Mouse (Mus musculus): ENCODE data around the gene Spaca7. TPM values are rescaled to one million over a fixed set of nuclear protein-coding genes. Genes with fewer than 3 reads are reported as not detected.
"Not testable (repeated sequence)": the region's sequence is repeated elsewhere in the genome, so short reads cannot be mapped to it uniquely, and the experiment has no call there.

The Spaca7 gene
- polyA plus RNA-seq (2017; shearing (Covaris generic)): not detected

DNA sequence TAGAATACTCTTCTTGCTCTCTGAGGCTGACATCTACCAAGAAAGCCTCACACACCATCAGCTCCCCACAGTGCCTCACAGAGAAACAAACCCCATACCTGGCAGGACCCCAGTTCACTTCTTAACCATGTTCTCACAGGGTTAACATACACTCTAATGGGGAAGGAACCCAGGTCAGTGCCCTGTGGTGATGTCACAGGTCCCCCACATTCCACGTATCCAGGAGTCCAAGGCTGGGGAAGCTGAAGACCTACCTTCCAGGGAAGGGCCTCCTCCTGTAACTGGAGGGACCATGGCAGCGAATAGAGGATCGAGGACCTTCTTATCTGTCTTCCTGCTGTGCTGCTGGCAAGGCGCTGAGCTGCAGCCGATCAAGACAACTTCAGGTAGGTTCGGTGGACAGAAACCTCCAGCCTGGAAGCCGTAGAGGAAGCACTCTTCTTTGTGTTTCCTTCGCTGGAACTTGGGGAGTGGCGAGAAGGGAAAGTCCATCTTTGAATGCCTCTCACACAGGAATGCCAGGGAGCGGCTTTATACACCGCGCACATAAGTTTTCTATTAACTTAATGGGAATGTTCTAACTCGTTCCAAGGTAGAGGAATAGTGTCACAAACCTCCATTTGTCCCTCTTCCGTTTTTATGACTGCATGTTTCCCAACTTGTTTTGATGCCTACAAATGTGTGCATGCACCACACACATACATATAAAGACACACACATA lies at the start of gene Spaca7:
Spaca7 (plus strand) TSS at position 216 of the 721 bp plus-strand sequence.
- ATAC-seq: no peak

DNA sequence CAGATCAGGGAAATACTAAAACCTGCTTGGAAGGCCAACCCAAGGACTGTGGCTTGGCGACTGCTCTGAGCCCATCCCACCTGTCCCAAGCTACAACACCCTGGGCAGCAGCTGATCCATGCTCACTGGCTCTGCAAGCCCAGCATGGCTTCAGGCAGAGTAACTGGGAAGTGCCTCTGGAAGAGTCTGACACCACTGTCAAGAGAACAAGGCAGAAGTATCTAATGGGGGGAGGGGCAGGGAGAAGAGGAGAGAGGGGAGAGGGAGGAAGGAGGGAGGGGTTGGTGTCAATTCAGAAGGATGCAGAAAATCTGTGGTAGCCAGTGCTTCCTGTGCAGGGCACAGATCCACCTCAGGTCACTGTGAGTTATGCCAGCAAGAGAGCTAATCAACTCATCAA lies 48.5 kb upstream of the Spaca7 start:
- no peak for ATAC-seq

DNA sequence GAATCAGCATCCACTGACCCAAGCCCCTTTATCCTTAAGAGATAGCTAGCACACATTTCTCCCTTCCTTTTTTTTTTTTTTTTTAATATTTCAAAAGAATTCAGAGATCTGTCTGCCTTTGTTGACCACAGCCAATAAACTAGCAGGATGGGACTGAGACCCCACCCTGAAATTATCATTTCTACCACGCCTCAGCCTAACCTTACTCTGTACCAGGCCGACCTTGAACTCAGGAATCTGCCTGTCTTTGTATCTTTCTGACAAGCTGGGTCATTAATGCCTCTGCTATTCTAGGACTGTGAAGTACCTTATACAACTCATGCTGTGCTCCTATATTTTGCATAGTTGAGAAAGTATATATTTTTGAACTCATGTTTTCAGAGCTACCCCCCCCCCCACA lies 44.2 kb upstream of the Spaca7 start:
- ATAC-seq: no peak

DNA sequence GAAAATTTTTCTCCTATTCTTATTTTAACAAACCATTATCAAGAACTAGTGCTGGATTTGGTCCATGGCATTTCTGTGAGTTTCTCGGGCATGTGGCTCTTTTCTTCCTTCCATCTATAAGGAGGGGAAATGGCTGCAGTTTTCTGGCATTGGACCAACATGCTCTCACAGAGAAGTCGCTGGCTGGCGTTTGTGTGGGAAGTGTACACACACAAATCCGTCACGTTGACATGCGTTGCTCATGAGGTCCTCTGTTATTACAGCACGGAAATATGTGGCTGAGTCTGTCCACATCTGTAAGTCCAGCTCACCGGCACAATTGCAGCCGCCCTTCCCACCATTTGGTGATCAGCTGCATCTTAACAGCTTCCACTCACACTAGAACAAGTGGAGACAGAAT lies 37.2 kb upstream of the Spaca7 start:
- no peak for ATAC-seq

DNA sequence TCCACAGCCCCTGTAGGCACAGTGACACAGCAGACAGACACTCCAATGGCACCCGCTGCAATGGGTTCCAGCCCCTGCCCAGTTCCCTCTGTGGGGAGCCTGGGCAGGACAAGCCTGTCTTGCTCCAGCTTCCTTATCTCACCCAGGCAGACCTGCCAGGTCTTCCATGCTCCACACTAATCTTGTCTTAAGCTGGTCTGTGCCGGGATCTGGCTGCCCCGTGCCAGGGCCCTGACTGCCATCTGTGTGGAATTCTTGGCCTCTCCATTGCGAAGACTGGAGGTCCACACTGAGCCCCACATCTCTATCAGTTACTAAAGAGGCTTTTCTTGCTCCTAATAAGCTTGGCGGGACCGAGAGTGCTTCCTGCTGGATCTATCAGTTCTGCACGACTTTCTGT lies 36.5 kb upstream of the Spaca7 start:
- ATAC-seq: no peak

DNA sequence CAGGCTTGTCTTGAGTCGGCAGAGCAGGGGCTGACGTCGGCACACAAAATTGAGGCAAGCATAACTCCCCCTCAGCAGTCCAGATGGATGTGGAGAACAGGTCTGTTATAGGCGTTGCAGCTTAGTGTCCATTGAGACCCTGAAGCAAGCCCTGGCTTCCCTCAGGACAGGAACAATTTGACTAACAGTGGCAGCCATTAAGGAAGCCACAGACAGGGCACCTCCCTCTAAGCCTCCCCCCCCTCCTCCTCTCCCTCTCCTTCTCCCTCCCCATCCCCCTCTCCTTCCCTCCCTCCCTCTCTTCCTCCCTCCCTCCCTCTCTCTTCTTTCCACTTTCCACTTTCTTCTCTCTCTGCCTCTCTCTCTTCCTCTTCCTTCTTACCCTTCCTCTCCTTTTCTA lies 27.6 kb upstream of the Spaca7 start:
- ATAC-seq: no peak

DNA sequence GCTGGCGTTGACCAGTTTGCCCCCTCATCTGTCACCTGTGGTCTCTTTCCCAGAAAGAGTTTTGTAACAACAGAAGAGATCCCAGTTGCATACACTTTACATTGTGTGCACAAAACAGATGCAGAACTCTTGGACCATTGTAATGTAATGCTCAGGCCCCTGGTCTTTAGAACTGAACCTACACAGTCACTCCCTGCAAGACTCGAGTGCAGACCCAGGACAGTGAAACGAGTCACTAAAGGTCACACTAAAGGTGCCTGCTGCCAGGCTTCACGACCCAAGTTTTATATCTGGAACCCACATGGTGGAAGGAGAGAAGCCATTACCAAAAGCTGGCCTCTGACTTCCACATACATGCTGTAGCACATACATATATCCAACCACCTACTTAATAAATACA lies 27.2 kb upstream of the Spaca7 start:
- no peak for ATAC-seq

DNA sequence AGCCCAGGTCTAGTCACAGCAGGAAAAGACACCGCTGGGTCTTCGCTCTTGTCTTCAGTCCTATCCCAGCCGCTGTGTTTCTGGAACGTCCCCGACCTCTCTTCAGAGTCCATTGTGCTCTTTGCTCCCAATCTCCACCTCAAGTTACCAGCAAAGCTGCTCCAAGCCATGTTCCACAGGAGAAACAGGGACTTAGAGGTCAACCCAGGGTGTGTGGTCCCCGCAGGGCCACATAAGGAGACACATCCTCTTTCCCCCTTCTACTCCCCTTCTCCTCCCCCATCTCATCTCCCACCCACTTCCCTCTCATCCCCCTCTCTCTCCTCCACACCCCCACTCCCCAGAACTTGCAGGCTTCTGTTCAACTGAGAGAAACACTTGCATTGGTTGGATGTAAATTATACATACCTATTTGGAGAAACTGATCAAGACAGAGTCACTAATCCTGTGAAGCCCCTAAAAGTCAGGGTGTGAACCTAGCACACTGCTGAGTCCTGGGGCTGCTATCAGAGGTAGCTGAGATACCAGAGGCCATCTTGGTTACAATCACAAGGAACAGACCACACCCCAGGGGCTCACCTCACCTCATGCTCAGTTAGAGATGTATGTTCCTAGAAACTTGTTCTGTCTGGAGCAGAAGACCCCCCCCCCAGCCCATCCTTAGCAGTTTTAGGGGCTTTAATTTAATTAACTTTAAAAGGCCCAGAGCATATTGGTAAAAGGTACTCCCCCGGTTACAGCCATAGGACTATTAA lies 25.2 kb upstream of the Spaca7 start:
- ATAC-seq: no peak

DNA sequence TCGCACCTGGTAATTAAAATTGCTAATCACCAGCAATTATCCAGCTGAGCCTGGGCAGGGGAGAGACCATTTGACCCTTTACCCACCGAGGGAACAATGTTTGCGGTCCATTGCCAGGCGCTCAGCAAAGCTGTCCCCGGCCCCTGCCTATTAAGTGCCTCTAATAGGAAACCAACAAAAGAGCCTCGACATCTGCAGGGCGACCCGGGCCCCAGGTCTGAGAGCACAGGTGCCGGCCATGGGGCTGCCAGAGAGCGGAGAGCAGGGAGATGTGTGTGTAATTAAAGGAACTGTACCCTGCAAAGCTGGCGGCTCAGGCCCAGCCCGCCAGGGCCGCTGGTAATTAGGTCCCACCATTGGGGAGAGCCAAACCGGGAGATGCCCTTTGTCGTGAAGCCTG lies 24.6 kb upstream of the Spaca7 start:
- ATAC-seq: no peak

DNA sequence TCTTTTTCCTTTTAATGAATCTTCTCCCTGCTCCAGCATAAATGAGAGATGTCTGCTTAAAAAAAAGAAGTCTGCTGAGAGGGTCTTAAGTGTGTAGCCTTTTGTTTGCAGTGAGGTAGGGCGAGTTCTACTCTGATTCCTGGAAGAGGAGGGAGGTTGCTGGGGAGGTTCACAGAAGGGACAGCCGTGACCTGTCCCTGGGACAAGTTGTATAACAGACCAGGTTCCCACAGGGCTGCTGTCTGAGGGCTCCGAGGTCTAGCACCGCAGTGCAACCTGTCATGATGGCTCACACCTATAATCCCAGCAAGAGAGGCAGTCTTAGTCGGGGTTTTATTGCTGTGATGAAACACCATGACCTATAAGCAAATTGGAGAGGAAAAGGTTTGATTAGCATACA lies 24.1 kb upstream of the Spaca7 start:
- ATAC-seq: no peak

DNA sequence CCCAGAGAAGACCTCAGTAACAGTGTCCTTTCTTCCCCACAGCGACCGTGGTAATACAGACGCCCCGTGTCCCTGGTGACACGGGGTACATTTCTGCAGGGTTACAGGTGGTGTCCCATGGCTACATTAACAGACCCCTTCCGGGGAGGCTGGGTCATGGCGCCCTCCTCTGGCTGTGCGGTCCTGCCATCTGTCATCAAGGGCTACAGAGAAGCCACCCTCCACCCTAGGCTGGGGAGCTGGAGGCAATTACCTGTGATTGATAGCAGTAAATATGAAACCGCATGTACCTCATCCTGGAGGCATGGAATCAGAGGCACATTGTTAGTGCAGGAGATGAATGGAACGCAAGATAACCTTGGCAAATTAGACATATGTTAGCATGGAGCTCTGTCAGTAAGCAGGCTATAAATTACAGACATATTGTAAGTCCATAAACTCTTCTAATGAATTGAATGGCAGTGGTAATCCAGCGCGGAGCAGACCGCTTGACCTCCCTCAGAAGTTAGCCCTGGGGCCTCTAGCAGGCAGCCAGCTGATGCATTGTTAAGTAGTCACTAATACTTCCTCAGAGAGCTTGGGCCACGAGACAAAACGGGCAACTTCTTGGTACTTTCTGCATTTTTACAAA lies 17.2 kb upstream of the Spaca7 start:
- no peak for ATAC-seq

DNA sequence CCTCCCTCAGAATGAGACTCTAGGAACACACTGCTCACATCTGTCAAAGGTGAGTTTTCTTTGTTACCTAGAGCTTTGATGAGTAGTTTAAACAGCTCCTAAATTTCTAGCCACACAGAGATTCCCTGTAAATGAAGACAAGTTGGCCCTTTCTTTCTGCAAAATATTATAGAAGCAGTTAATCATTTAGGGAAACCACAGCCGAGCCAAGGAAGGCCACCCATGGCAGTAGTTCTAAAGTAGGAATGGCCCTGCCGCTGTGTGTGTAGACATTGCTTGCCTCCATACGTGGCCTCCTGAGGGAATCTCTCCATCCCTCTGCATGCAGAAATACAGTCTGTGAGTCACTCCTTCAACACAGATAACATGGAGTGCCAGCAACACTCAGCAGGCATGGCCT lies 14.0 kb upstream of the Spaca7 start:
- no peak for ATAC-seq

DNA sequence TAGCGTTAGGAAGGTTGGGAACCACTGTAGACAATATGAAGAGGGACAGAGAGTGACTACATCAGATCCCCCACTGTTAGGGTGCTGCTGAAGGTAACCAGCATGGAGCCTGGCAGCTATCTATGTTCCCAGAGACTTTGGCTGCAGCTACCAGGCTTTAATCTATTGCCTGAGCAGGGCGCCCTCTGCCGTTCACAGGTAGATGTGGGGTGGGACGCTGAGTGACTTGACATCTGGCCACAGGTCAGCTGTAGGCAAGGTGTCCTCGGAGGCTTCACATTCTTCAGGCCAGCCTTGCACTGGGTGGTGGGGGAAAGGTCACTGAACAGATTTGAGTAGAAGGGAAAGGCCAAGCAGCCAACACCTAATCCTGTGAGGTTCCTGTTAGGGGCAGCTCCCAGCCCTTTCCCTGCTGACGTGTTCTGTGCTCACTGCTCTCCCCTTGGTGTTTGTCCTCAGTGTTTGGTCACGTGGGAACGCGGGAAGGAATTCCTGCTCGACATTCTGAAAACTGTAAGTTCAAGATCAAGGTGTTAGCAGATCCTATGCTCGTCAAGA lies 11.3 kb upstream of the Spaca7 start:
- no peak for ATAC-seq

DNA sequence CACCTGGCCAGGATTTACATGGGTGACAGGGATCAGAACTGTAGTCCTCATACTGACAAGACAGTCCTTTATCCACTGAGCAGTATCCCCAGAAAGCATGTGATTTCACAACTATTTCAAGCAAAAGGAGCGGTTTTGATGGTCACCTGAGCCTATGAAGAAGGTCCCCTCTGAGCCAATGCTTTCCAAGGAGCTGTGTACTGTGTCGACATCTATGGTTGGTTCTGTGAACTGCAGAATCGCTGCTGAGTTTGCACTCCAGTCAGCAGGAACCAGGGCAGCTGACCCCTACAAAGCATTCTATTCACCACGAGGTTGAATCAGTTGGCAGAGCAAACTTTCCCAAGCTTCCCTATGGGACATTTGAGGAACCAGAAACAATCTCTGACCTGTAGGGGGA lies 8.5 kb upstream of the Spaca7 start:
- no peak for ATAC-seq

DNA sequence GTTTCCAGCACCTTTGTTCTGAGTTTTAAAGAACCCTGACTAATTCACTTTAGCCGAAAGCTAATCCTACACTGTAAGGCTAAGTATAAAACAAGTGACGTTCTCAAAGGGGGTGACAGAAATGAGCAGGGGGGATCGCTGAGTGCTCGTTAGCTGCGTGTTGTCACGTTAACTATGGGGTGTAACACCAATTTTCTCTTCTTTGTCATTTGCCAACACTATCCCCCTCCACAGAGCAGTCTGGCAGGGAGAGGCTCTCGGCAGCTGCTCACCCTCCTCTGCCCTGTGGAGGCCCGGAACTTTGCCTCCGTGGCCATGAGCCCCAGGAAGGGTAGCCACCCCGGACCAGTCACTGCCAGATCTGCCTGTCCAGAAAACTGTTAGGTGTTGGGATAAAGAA lies 7.3 kb upstream of the Spaca7 start:
- no peak for ATAC-seq

DNA sequence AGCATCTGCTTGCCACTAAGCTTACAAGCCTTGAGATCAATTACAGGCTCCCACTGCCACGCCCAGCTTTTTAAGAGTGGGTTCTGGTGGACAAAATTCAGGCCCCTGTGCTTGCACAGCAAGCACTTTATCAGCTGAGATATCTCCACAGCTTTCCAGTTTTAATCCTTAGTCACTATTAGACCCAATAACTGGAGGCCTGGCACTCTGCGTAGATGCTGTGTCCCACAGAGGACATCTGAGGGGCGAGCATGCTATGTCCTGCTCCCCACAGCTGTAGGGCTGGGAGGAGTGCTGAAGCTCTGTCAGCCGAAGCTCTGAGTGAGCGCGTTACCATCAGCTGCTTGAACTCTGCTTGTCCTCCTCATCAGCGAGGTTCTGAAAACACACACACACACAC lies 6.3 kb upstream of the Spaca7 start:
- no peak for ATAC-seq

DNA sequence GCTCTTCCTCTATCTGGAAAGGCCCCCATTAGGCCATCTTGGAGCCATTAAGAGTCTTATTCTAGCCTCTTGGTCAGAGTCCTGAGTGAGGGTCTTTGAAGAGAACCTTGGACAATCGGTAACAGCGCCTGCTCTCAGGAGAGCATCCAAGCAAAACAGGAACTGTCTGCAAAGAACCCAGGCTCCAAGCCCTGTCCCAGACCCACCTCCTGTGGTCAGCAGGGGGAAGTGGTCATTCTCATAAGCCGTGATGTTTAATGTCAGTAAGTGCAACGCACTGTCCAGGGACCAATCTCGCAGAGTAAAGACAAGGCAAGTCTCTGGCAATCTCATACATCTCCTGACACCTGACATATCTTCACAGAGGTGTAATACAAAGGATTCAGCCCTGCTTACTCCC lies 3.2 kb downstream of the Spaca7 start:
- ATAC-seq: no peak

DNA sequence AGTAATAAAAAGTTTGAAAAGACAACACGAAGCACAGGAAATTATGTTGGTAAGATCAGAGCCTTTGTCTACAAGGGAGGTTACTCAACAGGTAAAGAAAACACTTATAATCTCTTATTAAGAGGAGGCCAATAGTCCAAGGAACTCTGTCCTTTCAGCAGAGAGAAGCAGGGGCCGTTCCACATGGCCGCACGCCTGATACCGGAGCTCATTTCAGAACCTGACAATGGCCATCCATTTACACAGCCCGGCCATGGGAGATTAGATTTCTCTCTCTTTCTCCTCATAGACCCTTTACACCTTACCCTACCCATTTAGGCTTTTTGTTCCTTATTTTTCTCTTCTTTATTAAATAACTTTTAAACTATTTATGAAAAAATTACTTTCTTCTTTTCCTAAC lies 3.9 kb downstream of the Spaca7 start:
- ATAC-seq: no peak

DNA sequence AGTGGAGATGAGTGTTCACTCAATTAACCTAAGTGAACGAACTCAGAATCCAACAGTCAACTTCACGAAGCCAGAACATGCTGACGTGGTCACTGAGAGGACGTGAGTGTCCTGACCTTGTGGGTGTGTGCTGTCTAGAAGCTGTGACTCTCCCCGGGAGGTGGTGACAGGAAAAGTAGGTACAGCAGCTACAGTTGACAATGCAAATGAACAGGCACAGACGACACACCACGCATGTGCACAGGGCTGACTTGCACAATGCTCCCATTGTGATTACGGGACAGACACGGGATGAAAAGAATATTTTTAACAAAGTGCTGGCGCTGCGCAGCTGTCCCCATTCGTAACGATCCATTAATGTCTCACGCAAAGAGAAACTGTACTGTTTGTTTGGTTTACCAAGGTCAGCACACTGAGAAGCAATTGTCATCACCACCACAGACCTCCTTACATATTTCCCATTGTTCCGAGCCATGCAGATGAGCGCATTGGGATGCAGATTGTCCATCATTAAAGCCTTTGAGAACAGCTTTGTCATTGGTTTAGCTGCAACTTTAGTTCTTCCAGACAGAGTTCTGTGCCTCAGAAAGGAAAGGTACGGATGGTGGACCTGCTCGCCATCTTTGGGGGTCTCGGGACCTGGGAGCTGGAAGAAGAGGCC lies 6.6 kb downstream of the Spaca7 start:
- not testable (repeated sequence) for ATAC-seq

DNA sequence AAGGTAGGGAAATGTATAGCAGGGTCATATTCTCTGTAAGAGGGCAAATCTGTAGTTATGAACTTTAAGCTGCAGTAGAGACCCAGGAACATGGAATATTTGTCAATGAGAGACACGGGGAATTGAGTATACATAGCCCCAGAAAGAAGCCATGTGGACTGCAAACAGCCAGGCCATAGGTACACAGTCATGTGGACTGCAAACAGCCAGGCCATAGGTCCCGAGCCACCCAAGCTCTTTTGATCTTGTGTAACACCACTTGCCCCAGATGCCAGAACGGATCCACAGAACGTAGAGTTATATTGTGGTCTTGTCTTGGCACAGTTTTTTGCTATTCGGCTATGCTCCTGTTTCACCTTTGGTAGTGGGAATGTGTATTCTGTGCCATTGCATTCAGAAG lies 11.0 kb downstream of the Spaca7 start:
- no peak for ATAC-seq

DNA sequence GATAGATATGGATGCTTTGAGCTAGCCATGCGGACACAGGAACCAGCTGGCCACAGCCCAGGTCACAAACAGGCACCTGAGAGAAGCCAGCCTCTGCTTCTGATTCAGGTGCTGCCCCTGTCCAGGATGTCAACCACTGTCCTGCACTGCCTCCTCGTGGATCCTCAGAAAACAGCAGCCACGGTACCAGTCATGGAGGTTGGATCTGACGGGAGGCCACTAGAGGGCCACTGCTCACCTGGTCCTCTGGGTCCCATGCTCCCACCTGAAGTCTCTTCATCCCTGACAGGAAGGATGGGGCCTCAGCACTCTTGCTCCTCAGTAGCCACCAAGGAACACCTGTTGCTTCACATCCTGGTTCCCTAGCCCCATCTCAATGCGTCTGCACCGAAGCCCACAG lies 34.4 kb downstream of the Spaca7 start:
- ATAC-seq: peak; percentile 94

DNA sequence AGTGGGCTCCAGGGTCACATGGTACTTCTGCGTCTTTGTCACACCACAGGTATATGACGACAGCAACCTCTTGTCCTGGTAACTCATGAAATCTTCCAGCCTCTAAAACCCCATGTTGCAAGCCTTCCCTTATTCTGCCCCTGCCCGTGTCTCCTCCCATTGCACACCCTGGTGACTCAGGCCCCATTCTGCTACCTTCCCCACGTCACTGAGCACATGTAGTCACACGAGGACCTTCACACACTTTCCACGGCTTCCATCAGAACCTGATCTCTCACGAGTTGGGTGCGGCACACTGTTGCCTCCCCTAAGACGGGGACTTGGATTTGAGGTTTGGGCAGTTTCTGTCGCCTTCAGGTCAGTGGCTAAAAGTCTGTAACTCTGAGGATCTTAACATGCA lies 36.0 kb downstream of the Spaca7 start:
- ATAC-seq: no peak
